Mouse (Mus musculus) G1E (cell line): Measurements from ENCODE around the gene Fancc. TPM values are rescaled to one million over a fixed set of nuclear protein-coding genes. Genes with fewer than 3 reads are reported as not detected.
A peak's percentile ranks its signal among the peaks of the same experiment; 100 is the strongest.
"Not testable (repeated sequence)": the region's sequence is repeated elsewhere in the genome, so short reads cannot be mapped to it uniquely, and the experiment has no call there.

ENCODE experiments used
- ATAC-seq: 2 replicates; pipeline ENCODE4 v1.8.0; 2016; ENCODE audit warnings: mild to moderate bottlenecking; ENCODE audit not compliant: insufficient number of reproducible peaks, poor library complexity, low FRiP score, severe bottlenecking; ENCODE audit errors: extremely low read depth
- DNase-seq: peaks from one replicate; pipeline ENCODE4 v3.0.0; 2012; ENCODE audit warnings: low spot score
- H3K27me3 ChIP-seq: 2 replicates; pipeline ENCODE4 v1.6.1; 2012; ENCODE audit warnings: mild to moderate bottlenecking, low read length, inconsistent platforms; ENCODE audit not compliant: insufficient read depth
- H3K36me3 ChIP-seq: replicated peaks from 2 replicates; pipeline ENCODE3; 2012; ENCODE audit warnings: mild to moderate bottlenecking, inconsistent platforms
- H3K4me1 ChIP-seq: 2 replicates; pipeline ENCODE4 v1.6.1; 2012; ENCODE audit warnings: low read depth, low read length, inconsistent platforms, mixed read lengths; ENCODE audit not compliant: insufficient read depth
- H3K4me3 ChIP-seq: 2 replicates; pipeline ENCODE4 v1.5.1; 2012; ENCODE audit warnings: low read depth, mild to moderate bottlenecking, inconsistent platforms, low read length, moderate library complexity, mixed read lengths
- H3K9me3 ChIP-seq: replicated peaks from 2 replicates; pipeline ENCODE4 v1.6.1; 2012; ENCODE audit warnings: inconsistent platforms
- CTCF ChIP-seq: IDR thresholded peaks from 2 replicates; pipeline ENCODE4 v1.5.1; 2012; ENCODE audit warnings: low read depth, low read length, inconsistent platforms, mixed read lengths
- GATA1 ChIP-seq: IDR thresholded peaks from 2 replicates; pipeline ENCODE4 v1.6.1; 2012; ENCODE audit warnings: borderline replicate concordance, low read length, inconsistent platforms, mixed read lengths
- GATA2 ChIP-seq: IDR thresholded peaks from 2 replicates; pipeline ENCODE4 v1.6.1; 2012; ENCODE audit warnings: low read depth, low read length, inconsistent platforms, borderline replicate concordance
- POLR2AphosphoS5 ChIP-seq: IDR thresholded peaks from 2 replicates; pipeline ENCODE4 v1.6.1; 2012; ENCODE audit warnings: low read depth, low read length, inconsistent platforms; ENCODE audit not compliant: insufficient replicate concordance
- TAL1 ChIP-seq: conservative IDR thresholded peaks from 2 replicates; pipeline ENCODE4 v1.6.1; 2012; ENCODE audit warnings: low read depth, low read length, inconsistent platforms, mixed read lengths
- polyA plus RNA-seq: library from polyadenylated mRNA; stranded (reverse); fragments of >175 nt; gene quantifications from 2 replicates; pipeline ENCODE4 v1.2.3, GENCODE M21; 2012
- total RNA-seq, 2 experiments: library from RNA; stranded (forward) in 1 of 2; stranded (reverse) in 1 of 2; fragments of 200-1000 nt in 1 of 2; fragments of >200 nt in 1 of 2; fragmentation: Nextera tagmentation in 1 of 2; gene quantifications; 2 replicates each; pipeline ENCODE4 v1.2.3; 2014 to 2017

Fancc gene
- total and polyA plus RNA-seq, 3 experiments, result 2.7 to 13.7 (median 6.8) TPM

- TF ChIP-seq GATA1 (no peak), CTCF (no peak), POLR2AphosphoS5 (no peak), TAL1 (no peak), GATA2 (no peak)
- ATAC-seq, result peak; percentile 48
- H3K27me3 ChIP-seq, result peaks cover 4% of the 10 kb centered on the region; the same call in 1 of the 2 replicates
- no peaks in the 10 kb centered on the region for H3K9me3 ChIP-seq
- peak; percentile 30 for DNase-seq
- H3K4me3 ChIP-seq, result peak overlapping the region; percentile 75
- H3K36me3 ChIP-seq, result no peaks in the 10 kb centered on the region
- peaks cover 14% of the 10 kb centered on the region for H3K4me1 ChIP-seq
Observed at GRCm38 (mm10) chr13:63430681-63431029, 66.4 kb downstream of the Fancc start.

- Histone ChIP-seq H3K27me3 (peaks cover 4% of the 10 kb centered on the region; the same call in 1 of the 2 replicates), H3K4me3 (peak overlapping the region; percentile 75; the same call in 1 of the 2 replicates), H3K9me3 (no peaks in the 10 kb centered on the region), H3K4me1 (peaks cover 14% of the 10 kb centered on the region), H3K36me3 (no peaks in the 10 kb centered on the region)
- ATAC-seq (no peak), DNase-seq (no peak)
- no peak for TF ChIP-seq POLR2AphosphoS5
- TF ChIP-seq CTCF, result no peak
- no peak for TF ChIP-seq GATA2
- no peak for TF ChIP-seq GATA1
- no peak for TF ChIP-seq TAL1
Observed at GRCm38 (mm10) chr13:63430206-63430605, 66.9 kb downstream of the Fancc start.

GRCm38 (mm10) chr13:63428211-63428610 lies 68.9 kb downstream of the Fancc start:
- H3K4me1 ChIP-seq, result peaks cover 14% of the 10 kb centered on the region
- not testable (repeated sequence) for H3K4me3 ChIP-seq, DNase-seq, H3K27me3 ChIP-seq, ATAC-seq, H3K9me3 ChIP-seq, H3K36me3 ChIP-seq

- no peaks in the 10 kb centered on the region for H3K4me1 ChIP-seq
- ATAC-seq (no peak), DNase-seq (no peak)
- no peak overlapping the region for H3K4me3 ChIP-seq
- no peaks in the 10 kb centered on the region for H3K36me3 ChIP-seq
- H3K27me3 ChIP-seq, result no peaks in the 10 kb centered on the region
- TF ChIP-seq CTCF (no peak), TAL1 (no peak), GATA2 (no peak), POLR2AphosphoS5 (no peak), GATA1 (no peak)
- H3K9me3 ChIP-seq, result no peaks in the 10 kb centered on the region
Observed at GRCm38 (mm10) chr13:63423060-63423459, 74.0 kb downstream of the Fancc start.

- ATAC-seq (peak; percentile 34; the same call in 1 of the 2 replicates), DNase-seq (no peak)
- Histone ChIP-seq H3K36me3 (no peaks in the 10 kb centered on the region), H3K4me3 (no peak overlapping the region), H3K9me3 (no peaks in the 10 kb centered on the region), H3K27me3 (no peaks in the 10 kb centered on the region), H3K4me1 (no peaks in the 10 kb centered on the region)
- TF ChIP-seq TAL1 (no peak), GATA1 (no peak), CTCF (no peak), POLR2AphosphoS5 (no peak), GATA2 (no peak)
Observed at GRCm38 (mm10) chr13:63421225-63421624, 75.9 kb downstream of the Fancc start.

- Histone ChIP-seq H3K9me3 (no peaks in the 10 kb centered on the region), H3K4me3 (no peak overlapping the region), H3K36me3 (peaks cover 2% of the 10 kb centered on the region), H3K27me3 (no peaks in the 10 kb centered on the region), H3K4me1 (peaks cover 4% of the 10 kb centered on the region; the same call in 1 of the 2 replicates)
- TF ChIP-seq GATA2, result no peak
- no peak for TF ChIP-seq GATA1
- TF ChIP-seq CTCF, result no peak
- no peak for TF ChIP-seq POLR2AphosphoS5
- no peak for TF ChIP-seq TAL1
- DNase-seq (no peak), ATAC-seq (no peak)
Observed at GRCm38 (mm10) chr13:63418148-63418547, 78.9 kb downstream of the Fancc start.

- DNase-seq, result no peak
- Histone ChIP-seq H3K9me3 (no peaks in the 10 kb centered on the region), H3K4me3 (no peak overlapping the region), H3K36me3 (peaks cover 8% of the 10 kb centered on the region), H3K27me3 (no peaks in the 10 kb centered on the region), H3K4me1 (peaks cover 13% of the 10 kb centered on the region)
- no peak for ATAC-seq
- TF ChIP-seq CTCF, result no peak
- no peak for TF ChIP-seq POLR2AphosphoS5
- no peak for TF ChIP-seq GATA1
- TF ChIP-seq GATA2, result no peak
- no peak for TF ChIP-seq TAL1
Observed at GRCm38 (mm10) chr13:63416824-63417223, 80.3 kb downstream of the Fancc start.
